Mouse (Mus musculus) 416B (cell line): ENCODE measurements at regions not wholly inside any gene's neighbourhood (a gene's known extent, or its start where the extent isn't known, plus 50 kb on each side); places are given as distances from the start of the nearest gene placed in this dataset.

Experiments
- DNase-seq: peaks from one replicate; pipeline ENCODE4 v3.0.0; 2011; ENCODE audit warnings: low read depth

GRCm38 (mm10) chr6:91619009-91619408 lies 64.8 kb upstream of the Slc6a6 start:
- no peak for DNase-seq

DNA sequence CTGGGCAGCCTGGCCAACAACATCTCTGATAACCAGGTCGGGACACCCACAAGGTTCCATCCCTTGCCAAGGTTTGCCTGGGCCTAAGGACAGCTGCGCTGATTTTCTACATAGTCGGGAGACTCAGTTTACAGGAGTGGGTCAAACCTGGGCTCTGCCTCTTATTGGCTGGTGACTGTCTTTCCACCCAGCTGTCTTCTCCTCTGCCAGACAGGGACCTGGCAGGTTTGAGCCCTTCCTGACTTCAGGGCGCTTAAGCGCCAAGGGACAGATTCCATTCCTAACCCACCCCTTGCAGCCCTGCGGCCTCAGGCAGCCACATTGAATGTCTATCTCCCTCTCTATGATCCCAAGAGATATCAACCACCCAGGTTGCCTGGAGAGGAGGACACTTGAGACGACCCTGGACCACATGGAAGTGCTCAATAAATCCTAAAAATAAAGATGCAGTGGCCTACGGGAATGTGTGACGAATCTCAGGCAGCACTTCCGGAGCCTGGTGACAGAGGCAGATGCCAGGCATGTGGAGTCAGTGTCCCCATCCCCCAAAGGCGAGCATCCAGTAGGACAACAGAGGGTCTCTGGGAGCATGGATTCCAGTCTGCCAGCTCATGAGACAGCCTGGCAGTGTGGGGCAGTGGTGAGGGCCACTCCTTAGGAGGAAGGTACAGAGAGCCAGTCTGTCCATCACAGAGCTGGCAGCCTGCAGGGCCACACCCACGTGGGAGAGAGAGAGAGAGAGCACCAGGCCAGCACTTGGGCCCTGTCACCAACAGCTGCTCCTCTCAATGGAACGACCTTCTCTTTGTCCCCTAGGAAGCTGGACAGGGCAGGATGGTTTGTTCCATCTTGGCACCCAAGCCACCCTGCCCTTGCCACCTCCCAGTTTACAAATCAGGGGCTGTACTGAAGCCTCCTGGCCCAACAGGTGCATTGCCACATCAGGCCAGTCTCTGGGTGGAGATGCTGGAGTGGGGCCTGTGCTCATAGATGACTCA lies 63.8 kb upstream of the Slc6a6 start:
- no peak for DNase-seq

DNA sequence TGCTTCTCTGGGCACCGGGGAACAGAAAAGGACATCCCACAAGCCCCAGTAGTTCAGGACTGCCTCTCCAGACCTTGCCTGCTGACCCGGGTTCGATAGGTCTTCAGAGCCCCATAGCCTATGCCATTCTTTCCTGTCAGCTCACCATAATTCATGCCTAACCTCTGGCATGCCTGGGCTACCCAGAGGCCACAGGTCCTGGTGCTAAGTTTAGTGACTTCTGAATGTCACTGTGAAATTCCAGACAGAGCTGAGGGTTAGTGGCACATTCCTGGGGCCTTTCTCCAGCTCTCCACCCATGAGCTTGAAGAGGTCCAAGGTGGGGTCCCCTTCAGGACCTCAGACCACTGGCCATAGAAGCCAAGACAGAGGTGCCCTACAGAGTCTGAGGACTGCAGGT lies 62.4 kb upstream of the Slc6a6 start:
- DNase-seq, result no peak

GRCm38 (mm10) chr6:91622425-91622824 lies 61.4 kb upstream of the Slc6a6 start:
- peak; percentile 71 for DNase-seq

DNA sequence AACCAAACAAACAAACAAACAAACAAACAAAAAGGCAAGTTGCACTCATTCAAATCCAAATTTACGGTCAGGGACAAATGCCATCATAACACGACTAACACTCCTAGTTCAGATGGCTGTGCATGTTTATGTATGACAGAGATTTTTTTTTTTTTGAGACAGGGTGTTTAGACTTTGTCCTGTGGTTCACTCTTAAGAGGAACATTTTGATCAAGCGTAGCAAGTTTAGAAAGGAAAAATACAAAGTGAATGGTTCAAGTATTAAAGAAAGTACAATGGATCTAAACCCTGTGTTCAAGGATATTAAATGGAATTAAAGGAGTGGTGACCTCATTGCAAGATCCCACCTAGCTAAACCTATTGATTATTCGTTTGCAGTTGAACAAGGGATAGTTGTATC lies 60.2 kb upstream of the Slc6a6 start:
- no peak for DNase-seq

GRCm38 (mm10) chr6:91629230-91629629 lies 54.6 kb upstream of the Slc6a6 start:
- DNase-seq, result no peak

DNA sequence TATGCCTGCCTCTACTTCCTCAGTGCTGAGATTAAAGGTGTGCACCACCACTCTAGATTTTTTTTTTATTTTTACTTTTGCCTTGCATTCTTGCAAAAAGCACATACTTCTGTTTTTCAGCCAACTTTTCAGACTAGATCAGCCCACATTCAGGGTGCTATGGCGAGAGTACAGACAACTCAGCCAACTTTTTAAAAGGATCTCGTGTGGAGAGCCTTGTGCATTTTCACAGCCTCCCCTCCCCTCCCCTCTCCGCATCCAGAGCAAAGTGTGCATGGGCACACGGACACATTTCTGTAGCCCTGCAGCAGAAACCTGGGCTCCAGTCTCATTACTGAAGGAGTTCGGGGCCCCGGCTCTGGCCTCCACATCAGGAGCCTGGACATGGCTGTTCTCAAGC lies 52.6 kb upstream of the Slc6a6 start:
- no peak for DNase-seq
